Mouse (Mus musculus) myocyte (in vitro differentiated cells): ENCODE results near the gene Epb41. TPM values are rescaled to one million over a fixed set of nuclear protein-coding genes. Genes with fewer than 3 reads are reported as not detected.
A peak's percentile ranks its signal among the peaks of the same experiment; 100 is the strongest.

Experiments used
- H3K27me3 ChIP-seq: one replicate; pipeline ENCODE4 v1.6.1; 2011; ENCODE audit not compliant: control insufficient read depth, insufficient read depth, insufficient read length
- H3K36me3 ChIP-seq: one replicate; pipeline ENCODE4 v1.6.1; 2011; ENCODE audit not compliant: control insufficient read depth, insufficient read depth
- H3K4me2 ChIP-seq: one replicate; pipeline ENCODE4 v1.6.1; 2011; ENCODE audit warnings: low read depth, control low read depth
- H3K4me3 ChIP-seq: one replicate; pipeline ENCODE4 v1.5.1; 2011; ENCODE audit warnings: mild to moderate bottlenecking, control low read depth, moderate library complexity
- H3K79me2 ChIP-seq: one replicate; pipeline ENCODE4 v1.6.1; 2011; ENCODE audit not compliant: control insufficient read depth, insufficient read depth
- H3ac ChIP-seq: one replicate; pipeline ENCODE4 v1.6.1; 2011; ENCODE audit not compliant: control insufficient read depth, insufficient read length
- CEBPB ChIP-seq: IDR thresholded peaks from 2 replicates; pipeline ENCODE4 v1.6.1; 2011; ENCODE audit warnings: mild to moderate bottlenecking, moderate library complexity; ENCODE audit not compliant: poor library complexity, insufficient read depth, severe bottlenecking
- E2F4 ChIP-seq: IDR thresholded peaks from one replicate; pipeline ENCODE4 v1.6.1; 2011; ENCODE audit warnings: mild to moderate bottlenecking, control low read depth, moderate library complexity; ENCODE audit not compliant: insufficient read depth
- MAX ChIP-seq: IDR thresholded peaks from one replicate; pipeline ENCODE4 v1.6.1; 2011; ENCODE audit warnings: low read depth, mild to moderate bottlenecking, control low read depth
- MYOD1 ChIP-seq, 3 experiments: IDR thresholded peaks; one replicate each; pipeline ENCODE4 v1.6.1; 2011; ENCODE audit warnings: control low read depth in 2 of 3, low read depth in 2 of 3, mild to moderate bottlenecking in 2 of 3, moderate library complexity in 1 of 3; ENCODE audit not compliant: insufficient read length in 2 of 3, control insufficient read depth in 1 of 3
- MYOG ChIP-seq, 3 experiments: IDR thresholded peaks; one replicate each; pipeline ENCODE4 v1.6.1; 2011; ENCODE audit warnings: control low read depth in 2 of 3, low read depth in 2 of 3, mild to moderate bottlenecking in 2 of 3; ENCODE audit not compliant: insufficient read length in 2 of 3, control insufficient read depth in 1 of 3, insufficient read depth in 1 of 3
- POLR2A ChIP-seq: IDR thresholded peaks from one replicate; pipeline ENCODE4 v1.6.1; 2011; ENCODE audit warnings: low read depth, mild to moderate bottlenecking, control low read depth, moderate library complexity; ENCODE audit not compliant: insufficient read length
- POLR2AphosphoS2 ChIP-seq: IDR thresholded peaks from one replicate; pipeline ENCODE4 v1.6.1; 2011; ENCODE audit warnings: low read depth, control low read depth; ENCODE audit not compliant: insufficient read length
- REST ChIP-seq: IDR thresholded peaks from one replicate; pipeline ENCODE4 v1.6.1; 2011; ENCODE audit warnings: mild to moderate bottlenecking, control low read depth, moderate library complexity; ENCODE audit not compliant: insufficient read depth, insufficient read length
- SRF ChIP-seq: IDR thresholded peaks from one replicate; pipeline ENCODE4 v1.6.1; 2011; ENCODE audit warnings: low read depth; ENCODE audit not compliant: control insufficient read depth, insufficient read length
- TCF12 ChIP-seq: IDR thresholded peaks from one replicate; pipeline ENCODE4 v1.6.1; 2011; ENCODE audit warnings: mild to moderate bottlenecking, control low read depth; ENCODE audit not compliant: poor library complexity, insufficient read depth, severe bottlenecking
- TCF3 ChIP-seq: IDR thresholded peaks from one replicate; pipeline ENCODE4 v1.6.1; 2011; ENCODE audit warnings: low read depth, control low read depth; ENCODE audit not compliant: insufficient read length
- USF1 ChIP-seq: IDR thresholded peaks from one replicate; pipeline ENCODE4 v1.6.1; 2011; ENCODE audit warnings: low read depth, mild to moderate bottlenecking, control low read depth, moderate library complexity
- polyA plus RNA-seq: library from polyadenylated mRNA; unstranded; fragments of >200 nt; fragmentation: generic; extraction: Trizol; gene quantifications from one replicate; pipeline ENCODE4 v1.2.1, GENCODE M21; 2012; ENCODE audit warnings: missing spikeins

Gene Epb41
- polyA plus RNA-seq, 1 experiment: 4.8 TPM

GRCm38 (mm10) chr4:132057311-132057710, 17.8 kb downstream of the Epb41 start:
- Histone ChIP-seq H3K4me2 (no peak overlapping the region), H3ac (no peak overlapping the region), H3K79me2 (no peaks in the 10 kb centered on the region), H3K36me3 (no peaks in the 10 kb centered on the region), H3K4me3 (no peak overlapping the region), H3K27me3 (peaks cover 3% of the 10 kb centered on the region)
- no peak for TF ChIP-seq REST
- TF ChIP-seq MYOD1 (IDR thresholded peaks at IDR 0.05; ENCODE audit: control insufficient read depth in 1 of 3, insufficient read length in 2 of 3, low read depth in 2 of 3): no peak
- TF ChIP-seq POLR2AphosphoS2: no peak
- no peak for TF ChIP-seq USF1
- no peak for TF ChIP-seq MAX
- TF ChIP-seq SRF: no peak
- TF ChIP-seq E2F4: no peak
- TF ChIP-seq TCF3: no peak

DNA sequence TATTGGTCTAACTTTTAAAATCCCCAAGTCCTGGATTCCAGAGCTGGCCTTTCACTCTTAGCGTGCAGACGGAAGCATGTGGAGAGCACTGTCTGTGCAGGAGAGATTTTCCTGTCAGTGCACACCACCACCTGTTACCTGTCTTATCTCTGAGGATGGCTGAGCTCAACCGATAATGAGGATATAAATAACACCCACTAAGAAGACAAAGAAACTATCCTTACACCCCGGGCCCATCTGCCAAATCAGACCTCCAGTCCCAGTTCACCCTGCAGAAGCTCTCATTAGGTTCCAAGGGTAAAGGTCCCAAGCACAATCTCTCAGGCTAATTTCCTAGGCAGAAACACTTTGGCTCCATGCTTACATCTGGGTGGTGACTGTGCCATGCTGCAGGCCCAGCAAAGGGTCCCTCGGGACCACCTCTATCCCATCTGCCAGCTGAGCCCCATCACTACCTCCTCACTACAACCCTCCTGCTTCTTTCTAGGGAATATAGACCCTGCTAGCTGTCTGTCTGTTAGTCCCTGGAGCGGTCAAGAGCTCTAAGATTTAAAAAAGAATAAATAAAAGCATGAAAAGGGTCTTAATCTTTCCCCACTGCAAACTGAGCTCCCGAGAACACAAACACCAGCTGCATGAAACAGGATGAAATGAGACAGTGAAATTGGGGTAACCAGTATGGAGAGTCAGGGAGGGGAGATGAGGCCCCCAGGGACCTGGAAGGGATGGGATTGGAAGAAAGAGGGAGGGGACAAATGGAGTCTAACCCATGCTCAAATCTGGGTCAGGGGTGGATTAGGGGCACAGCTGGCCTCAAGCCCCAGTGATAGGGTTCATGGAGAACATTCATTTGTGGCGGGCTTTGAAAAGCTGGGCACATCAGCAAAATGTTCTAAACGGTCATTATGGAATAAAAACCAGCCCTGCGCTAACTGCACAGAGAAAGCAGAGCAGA, 23.5 kb downstream of the Epb41 start:
- no peaks in the 10 kb centered on the region for H3K27me3 ChIP-seq
- H3ac ChIP-seq: no peak overlapping the region
- H3K79me2 ChIP-seq: no peaks in the 10 kb centered on the region
- H3K4me2 ChIP-seq: no peak overlapping the region
- H3K4me3 ChIP-seq: no peak overlapping the region
- TF ChIP-seq USF1 (no peak), CEBPB (no peak), POLR2A (no peak)
- no peaks in the 10 kb centered on the region for H3K36me3 ChIP-seq

- peak overlapping the region; percentile 29 for H3K4me3 ChIP-seq
- no peaks in the 10 kb centered on the region for H3K79me2 ChIP-seq
- no peak for TF ChIP-seq E2F4
- TF ChIP-seq POLR2AphosphoS2: no peak
- no peak for TF ChIP-seq SRF
- TF ChIP-seq POLR2A: no peak
- TF ChIP-seq REST: no peak
- no peak for TF ChIP-seq MAX
- no peak for TF ChIP-seq TCF12
- no peak for TF ChIP-seq TCF3
- no peak for TF ChIP-seq CEBPB
- no peak for TF ChIP-seq MYOD1 (IDR thresholded peaks at IDR 0.05; ENCODE audit: control insufficient read depth in 1 of 3, insufficient read length in 2 of 3, low read depth in 2 of 3)
- TF ChIP-seq MYOG (IDR thresholded peaks at IDR 0.05; ENCODE audit: control insufficient read depth in 1 of 3, insufficient read depth in 1 of 3, insufficient read length in 2 of 3, low read depth in 2 of 3): no peak
- no peak for TF ChIP-seq USF1
- H3K27me3 ChIP-seq: no peaks in the 10 kb centered on the region
- no peak overlapping the region for H3ac ChIP-seq
- H3K36me3 ChIP-seq: no peaks in the 10 kb centered on the region
- H3K4me2 ChIP-seq: peak overlapping the region; percentile 82
Measured at GRCm38 (mm10) chr4:132049549-132050200, 25.4 kb downstream of the Epb41 start.

DNA sequence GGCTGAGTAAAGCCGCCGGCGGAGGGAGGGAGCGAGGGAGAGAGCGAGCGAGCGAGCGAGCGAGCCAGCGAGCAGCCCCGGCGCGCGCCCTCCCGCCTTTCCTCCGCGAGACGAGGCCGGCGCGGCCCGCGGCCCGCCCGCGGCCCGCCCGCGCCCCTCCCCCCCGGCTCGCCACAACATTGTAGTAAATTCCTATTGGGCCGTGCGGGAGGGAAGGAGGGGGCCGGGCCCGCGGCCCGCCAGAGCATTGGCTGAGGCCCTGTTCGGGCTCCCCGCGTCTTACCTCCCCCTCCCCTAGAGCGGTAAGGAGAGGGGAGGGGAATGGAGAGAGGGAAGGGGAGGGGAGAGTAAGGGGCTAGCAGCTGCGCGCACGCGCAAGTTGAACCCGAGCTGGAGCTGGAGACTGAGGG, 26.1 kb downstream of the Epb41 start:
- TF ChIP-seq CEBPB: no peak
- TF ChIP-seq TCF3: no peak
- TF ChIP-seq MYOD1 (IDR thresholded peaks at IDR 0.05; ENCODE audit: control insufficient read depth in 1 of 3, insufficient read length in 2 of 3, low read depth in 2 of 3): peak in 1 of 3 experiments; percentile 6
- no peak for TF ChIP-seq REST
- no peak for TF ChIP-seq TCF12
- peak; percentile 50 for TF ChIP-seq POLR2A
- no peak for TF ChIP-seq SRF
- TF ChIP-seq POLR2AphosphoS2: no peak
- no peak for TF ChIP-seq MAX
- no peak for TF ChIP-seq E2F4
- no peak for TF ChIP-seq MYOG (IDR thresholded peaks at IDR 0.05; ENCODE audit: control insufficient read depth in 1 of 3, insufficient read depth in 1 of 3, insufficient read length in 2 of 3, low read depth in 2 of 3)
- TF ChIP-seq USF1: no peak
- H3K36me3 ChIP-seq: no peaks in the 10 kb centered on the region
- H3K4me2 ChIP-seq: peak overlapping the region; percentile 67
- H3K4me3 ChIP-seq: peak overlapping the region; percentile 29
- H3ac ChIP-seq: peak overlapping the region; percentile 69
- H3K79me2 ChIP-seq: no peaks in the 10 kb centered on the region
- H3K27me3 ChIP-seq: no peaks in the 10 kb centered on the region
